Mouse (Mus musculus): ENCODE data around the gene Rabgap1l.
A peak's percentile ranks its signal among the peaks of the same experiment; 100 is the strongest.

Rabgap1l gene

DNA sequence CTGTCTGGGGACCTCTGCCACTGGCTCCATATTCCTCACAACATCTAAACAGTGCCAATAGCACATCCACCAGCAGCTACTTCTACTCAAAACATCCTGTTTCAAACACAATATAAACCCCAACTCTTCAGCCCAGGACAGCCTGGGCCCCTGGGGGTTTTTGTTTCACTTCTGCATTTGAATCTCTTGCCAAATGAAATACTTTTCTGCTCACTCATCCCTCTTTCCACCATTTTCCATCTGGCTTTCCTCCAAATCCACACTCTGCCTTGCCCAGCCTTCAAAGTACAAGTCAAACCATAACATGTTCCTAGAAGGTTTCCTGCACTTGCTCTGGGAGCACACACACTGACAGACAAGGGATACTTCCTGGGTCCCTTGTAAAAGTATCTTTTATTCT is 559.1 kb downstream of the Rabgap1l start:
- Histone ChIP-seq H3K27me3 (ENCODE audit: insufficient read depth, low read length) (no peaks in the 10 kb centered on the region), H3K9me3 (ENCODE audit: low read length) (no peaks in the 10 kb centered on the region), H3K4me3 (replicated peaks; ENCODE audit: low read length) (no peak overlapping the region), H3K4me1 (replicated peaks; ENCODE audit: low read depth, low read length) (no peaks in the 10 kb centered on the region), H3K36me3 (ENCODE audit: insufficient read depth, low read length) (no peaks in the 10 kb centered on the region)
- TF ChIP-seq NANOG (IDR thresholded peaks at IDR 0.05; ENCODE audit: borderline replicate concordance, low read length) (no peak), POU5F1 (IDR thresholded peaks at IDR 0.05; ENCODE audit: borderline replicate concordance, low read length) (no peak), CTCF (conservative IDR thresholded peaks at IDR 0.05; ENCODE audit: low read length) (no peak)

DNA sequence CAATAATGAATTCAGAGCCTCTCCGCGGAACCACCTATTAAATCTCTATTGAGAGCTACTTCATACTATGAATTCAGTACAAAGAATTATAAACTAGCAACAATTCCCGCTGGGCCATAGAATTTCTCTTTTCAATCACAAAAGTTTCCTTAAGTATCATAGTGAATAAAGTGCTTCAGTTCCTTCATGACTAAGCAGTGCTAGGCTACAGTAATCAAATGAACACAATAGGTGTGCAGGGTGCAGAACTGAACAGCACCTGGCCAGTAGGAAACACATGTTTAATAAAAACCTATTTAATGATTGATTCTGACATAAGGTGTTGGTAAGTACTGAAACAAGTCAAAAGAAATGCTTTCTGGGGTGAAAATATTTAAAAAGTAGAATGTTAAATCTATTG is 560.9 kb downstream of the Rabgap1l start:
- Histone ChIP-seq H3K9me3 (ENCODE audit: low read length) (no peaks in the 10 kb centered on the region), H3K4me1 (replicated peaks; ENCODE audit: low read depth, low read length) (no peaks in the 10 kb centered on the region), H3K4me3 (replicated peaks; ENCODE audit: low read length) (no peak overlapping the region), H3K27me3 (ENCODE audit: insufficient read depth, low read length) (no peaks in the 10 kb centered on the region), H3K36me3 (ENCODE audit: insufficient read depth, low read length) (no peaks in the 10 kb centered on the region)
- no peak for TF ChIP-seq NANOG (IDR thresholded peaks at IDR 0.05; ENCODE audit: borderline replicate concordance, low read length)
- TF ChIP-seq CTCF (conservative IDR thresholded peaks at IDR 0.05; ENCODE audit: low read length): no peak
- TF ChIP-seq POU5F1 (IDR thresholded peaks at IDR 0.05; ENCODE audit: borderline replicate concordance, low read length): no peak

GRCm38 (mm10) chr1:160231013-160231412 is 562.0 kb downstream of the Rabgap1l start:
- no peaks in the 10 kb centered on the region for H3K27me3 ChIP-seq (ENCODE audit: insufficient read depth, low read length)
- TF ChIP-seq POU5F1 (IDR thresholded peaks at IDR 0.05; ENCODE audit: borderline replicate concordance, low read length) (no peak), CTCF (conservative IDR thresholded peaks at IDR 0.05; ENCODE audit: low read length) (peak; percentile 60)
- no peaks in the 10 kb centered on the region for H3K36me3 ChIP-seq (ENCODE audit: insufficient read depth, low read length)
- no peaks in the 10 kb centered on the region for H3K9me3 ChIP-seq (ENCODE audit: low read length)
- no peaks in the 10 kb centered on the region for H3K4me1 ChIP-seq (replicated peaks; ENCODE audit: low read depth, low read length)
- no peak overlapping the region for H3K4me3 ChIP-seq (replicated peaks; ENCODE audit: low read length)

- H3K27me3 ChIP-seq (ENCODE audit: insufficient read depth, low read length): no peaks in the 10 kb centered on the region
- H3K4me3 ChIP-seq (replicated peaks; ENCODE audit: low read length): no peak overlapping the region
- no peaks in the 10 kb centered on the region for H3K4me1 ChIP-seq (replicated peaks; ENCODE audit: low read depth, low read length)
- no peaks in the 10 kb centered on the region for H3K36me3 ChIP-seq (ENCODE audit: insufficient read depth, low read length)
- no peaks in the 10 kb centered on the region for H3K9me3 ChIP-seq (ENCODE audit: low read length)
- TF ChIP-seq POU5F1 (IDR thresholded peaks at IDR 0.05; ENCODE audit: borderline replicate concordance, low read length): no peak
- TF ChIP-seq CTCF (conservative IDR thresholded peaks at IDR 0.05; ENCODE audit: low read length): no peak
- TF ChIP-seq NANOG (IDR thresholded peaks at IDR 0.05; ENCODE audit: borderline replicate concordance, low read length): no peak
Observed at GRCm38 (mm10) chr1:160227850-160228249, 565.2 kb downstream of the Rabgap1l start.

DNA sequence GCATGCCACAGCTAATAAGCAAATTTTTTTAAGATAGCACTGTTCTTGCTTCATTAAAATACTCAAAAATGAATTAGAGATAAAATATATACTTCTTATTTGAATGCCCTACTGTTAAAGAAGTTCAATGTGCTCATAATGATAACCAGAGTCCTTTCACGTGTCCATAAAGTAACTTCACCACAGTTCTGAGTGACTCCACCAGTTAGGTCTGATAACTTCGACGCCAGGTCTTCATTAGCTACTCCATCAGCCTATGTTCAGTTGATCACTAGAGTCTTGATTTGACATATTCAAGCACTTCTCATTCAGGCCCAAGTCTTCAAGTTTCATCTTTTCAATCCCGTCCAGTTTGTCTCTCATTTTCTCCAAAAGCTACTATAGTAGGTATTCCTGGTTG is 565.8 kb downstream of the Rabgap1l start:
- Histone ChIP-seq H3K4me1 (replicated peaks; ENCODE audit: low read depth, low read length) (no peaks in the 10 kb centered on the region), H3K27me3 (ENCODE audit: insufficient read depth, low read length) (no peaks in the 10 kb centered on the region), H3K9me3 (ENCODE audit: low read length) (no peaks in the 10 kb centered on the region), H3K4me3 (replicated peaks; ENCODE audit: low read length) (no peak overlapping the region), H3K36me3 (ENCODE audit: insufficient read depth, low read length) (no peaks in the 10 kb centered on the region)
- TF ChIP-seq CTCF (conservative IDR thresholded peaks at IDR 0.05; ENCODE audit: low read length) (no peak), NANOG (IDR thresholded peaks at IDR 0.05; ENCODE audit: borderline replicate concordance, low read length) (no peak)

DNA sequence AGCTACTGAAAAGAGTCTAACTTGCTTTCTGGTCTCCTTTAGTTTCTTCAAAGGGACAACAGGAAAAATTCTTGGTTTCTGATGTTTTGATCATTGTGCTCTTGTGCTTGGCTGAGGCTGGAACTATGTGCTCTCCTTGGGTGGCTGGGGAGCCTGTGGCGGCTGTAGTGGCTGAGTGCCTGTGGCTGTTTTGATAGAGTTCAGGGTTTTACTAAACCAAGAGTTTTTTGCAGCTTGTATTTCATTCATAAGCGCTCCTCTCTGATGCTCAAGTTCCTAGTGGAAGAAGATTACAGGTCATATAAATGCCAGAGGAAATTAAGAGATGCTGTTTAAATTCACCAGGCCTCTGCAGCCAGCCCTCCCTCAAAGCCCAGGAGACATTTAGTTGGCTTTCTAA is 568.9 kb downstream of the Rabgap1l start:
- no peak overlapping the region for H3K4me3 ChIP-seq (replicated peaks; ENCODE audit: low read length)
- TF ChIP-seq POU5F1 (IDR thresholded peaks at IDR 0.05; ENCODE audit: borderline replicate concordance, low read length) (no peak), NANOG (IDR thresholded peaks at IDR 0.05; ENCODE audit: borderline replicate concordance, low read length) (no peak), CTCF (conservative IDR thresholded peaks at IDR 0.05; ENCODE audit: low read length) (no peak)
- no peaks in the 10 kb centered on the region for H3K36me3 ChIP-seq (ENCODE audit: insufficient read depth, low read length)
- no peaks in the 10 kb centered on the region for H3K9me3 ChIP-seq (ENCODE audit: low read length)
- H3K27me3 ChIP-seq (ENCODE audit: insufficient read depth, low read length): no peaks in the 10 kb centered on the region
- peaks cover 1% of the 10 kb centered on the region for H3K4me1 ChIP-seq (replicated peaks; ENCODE audit: low read depth, low read length)

DNA sequence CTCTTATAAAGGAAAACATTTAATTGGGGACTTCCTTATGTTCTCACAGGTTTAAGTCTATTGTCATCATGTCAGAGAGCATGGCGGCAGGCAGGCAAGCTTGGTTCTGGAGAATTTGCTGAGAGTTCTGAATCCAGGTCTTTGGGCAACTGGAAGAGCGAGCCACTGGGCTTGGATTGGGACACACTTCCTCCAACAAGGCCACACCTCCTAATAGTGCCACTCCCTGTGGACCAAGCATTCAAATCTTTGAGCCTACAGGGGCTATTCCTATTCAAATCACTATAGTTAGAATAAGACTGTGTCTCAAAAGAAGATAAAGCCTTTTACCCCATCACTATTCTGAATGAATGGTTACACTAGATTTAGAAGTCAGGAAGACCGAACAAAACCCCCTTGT is 575.1 kb downstream of the Rabgap1l start:
- H3K4me1 ChIP-seq (replicated peaks; ENCODE audit: low read depth, low read length): peaks cover 51% of the 10 kb centered on the region
- H3K27me3 ChIP-seq (ENCODE audit: insufficient read depth, low read length): no peaks in the 10 kb centered on the region
- H3K36me3 ChIP-seq (ENCODE audit: insufficient read depth, low read length): no peaks in the 10 kb centered on the region
- H3K4me3 ChIP-seq (replicated peaks; ENCODE audit: low read length): 0 out of 2 replicates have a peak overlapping the region, but pooled peaks have one; percentile 1
- H3K9me3 ChIP-seq (ENCODE audit: low read length): no peaks in the 10 kb centered on the region
- TF ChIP-seq NANOG (IDR thresholded peaks at IDR 0.05; ENCODE audit: borderline replicate concordance, low read length) (no peak), CTCF (conservative IDR thresholded peaks at IDR 0.05; ENCODE audit: low read length) (no peak), POU5F1 (IDR thresholded peaks at IDR 0.05; ENCODE audit: borderline replicate concordance, low read length) (no peak)

DNA sequence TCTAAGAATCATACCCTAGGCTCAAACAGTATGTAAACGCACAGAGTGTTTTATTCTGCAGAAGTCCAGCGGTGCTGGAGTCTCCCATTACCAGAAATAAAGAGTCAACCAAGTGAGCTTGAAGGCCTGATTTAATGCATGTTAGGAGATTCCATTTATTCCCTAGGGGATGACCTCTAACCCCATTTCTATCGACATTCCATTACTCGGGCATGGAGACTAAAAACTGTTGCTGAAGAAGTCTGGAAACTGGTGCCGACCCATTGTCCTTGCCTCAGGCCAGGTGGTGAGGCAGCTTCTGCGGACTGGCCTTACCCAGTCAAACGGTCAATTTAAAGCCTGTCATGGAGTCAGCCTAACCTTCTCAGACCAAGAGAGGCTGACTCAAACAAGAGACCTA is 578.8 kb downstream of the Rabgap1l start:
- no peaks in the 10 kb centered on the region for H3K27me3 ChIP-seq (ENCODE audit: insufficient read depth, low read length)
- peak overlapping the region; percentile 96 for H3K4me3 ChIP-seq (replicated peaks; ENCODE audit: low read length)
- TF ChIP-seq POU5F1 (IDR thresholded peaks at IDR 0.05; ENCODE audit: borderline replicate concordance, low read length): no peak
- peaks cover 54% of the 10 kb centered on the region for H3K4me1 ChIP-seq (replicated peaks; ENCODE audit: low read depth, low read length)
- H3K36me3 ChIP-seq (ENCODE audit: insufficient read depth, low read length): peaks cover 13% of the 10 kb centered on the region
- no peaks in the 10 kb centered on the region for H3K9me3 ChIP-seq (ENCODE audit: low read length)

DNA sequence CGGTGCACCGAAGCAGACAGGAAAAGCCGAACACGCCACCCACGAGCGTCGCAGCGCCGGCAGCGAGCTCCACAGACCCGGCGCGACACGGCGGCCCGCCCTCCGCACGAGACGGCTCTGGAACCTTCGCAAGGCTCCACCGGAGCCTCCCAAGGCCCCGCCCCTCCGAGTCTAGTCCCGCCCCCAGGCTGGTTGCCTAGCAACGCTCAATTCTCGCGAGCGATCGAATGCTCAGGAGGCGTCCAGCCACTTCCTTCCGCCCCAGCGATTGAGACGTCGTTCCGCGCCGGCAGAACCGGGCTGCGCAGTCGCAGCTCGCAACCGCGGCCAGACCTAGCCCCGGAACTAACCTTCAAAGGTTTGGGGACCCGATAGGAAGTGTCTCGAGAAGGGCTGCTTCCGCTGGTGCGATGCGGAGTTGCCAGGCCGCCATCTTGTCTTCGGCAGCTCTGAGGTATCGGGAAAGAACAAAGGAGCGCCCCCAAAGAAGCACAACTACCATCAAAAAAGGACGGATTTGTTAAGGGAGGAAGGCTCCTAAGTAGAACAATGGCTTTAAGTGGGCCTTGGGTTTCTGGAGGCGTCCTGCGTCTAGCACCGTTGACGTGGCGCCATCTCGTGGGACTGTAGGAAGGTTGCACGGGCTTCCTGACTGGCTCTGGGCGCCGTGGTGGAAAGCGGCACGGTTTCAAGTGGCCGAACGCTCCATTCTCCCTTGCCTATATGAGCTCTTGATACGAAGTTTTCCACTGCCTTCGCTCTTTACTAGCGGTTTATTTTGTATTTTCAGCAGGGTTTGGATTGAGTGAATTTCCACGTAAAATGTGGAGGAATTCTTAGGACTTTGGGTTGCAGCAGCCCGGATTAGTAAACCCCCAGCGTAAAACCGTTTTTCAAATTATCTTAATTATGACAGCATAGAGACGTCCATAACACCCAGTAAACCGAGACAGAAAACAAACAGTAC is 580.0 kb downstream of the Rabgap1l start, which contains the start of gene Cacybp:
Cacybp (minus strand) TSS at position 173 of the 967 bp plus-strand sequence.
- H3K4me1 ChIP-seq (replicated peaks; ENCODE audit: low read depth, low read length): peaks cover 55% of the 10 kb centered on the region
- peak within 1 kb of the TSS; percentile 96 for H3K4me3 ChIP-seq (replicated peaks; ENCODE audit: low read length)
- TF ChIP-seq CTCF (conservative IDR thresholded peaks at IDR 0.05; ENCODE audit: low read length): peak; percentile 45
- TF ChIP-seq POU5F1 (IDR thresholded peaks at IDR 0.05; ENCODE audit: borderline replicate concordance, low read length): no peak
- no peak for TF ChIP-seq NANOG (IDR thresholded peaks at IDR 0.05; ENCODE audit: borderline replicate concordance, low read length)
- no peaks in the 10 kb centered on the region for H3K9me3 ChIP-seq (ENCODE audit: low read length)
- peaks cover 24% of the 10 kb centered on the region for H3K36me3 ChIP-seq (ENCODE audit: insufficient read depth, low read length)
- no peaks in the 10 kb centered on the region for H3K27me3 ChIP-seq (ENCODE audit: insufficient read depth, low read length)

Measured in E14TG2a.4 (cell line).